Mouse (Mus musculus): ENCODE results near the gene Kcnk1. TPM values are rescaled to one million over a fixed set of nuclear protein-coding genes. Genes with fewer than 3 reads are reported as not detected.

Kcnk1 gene
- total RNA-seq, 4 experiments from 2014 or later = 0.27 to 1.6 (median 0.78) TPM

GRCm38 (mm10) chr8:126045751-126046150, 50.8 kb downstream of the Kcnk1 start:
- no peak for DNase-seq (ENCODE audit: low spot score)

- no peak for DNase-seq (ENCODE audit: low spot score)
Measured at GRCm38 (mm10) chr8:126053911-126054310, 58.9 kb downstream of the Kcnk1 start.

GRCm38 (mm10) chr8:126058876-126059275, 63.9 kb downstream of the Kcnk1 start:
- DNase-seq (ENCODE audit: low spot score) = no peak

- no peak for DNase-seq (ENCODE audit: low spot score)
Measured at GRCm38 (mm10) chr8:126062844-126063243, 67.9 kb downstream of the Kcnk1 start.

GRCm38 (mm10) chr8:126063832-126064409, 69.0 kb downstream of the Kcnk1 start:
- DNase-seq (ENCODE audit: low spot score) = no peak

GRCm38 (mm10) chr8:126064587-126065145, 69.7 kb downstream of the Kcnk1 start:
- DNase-seq (ENCODE audit: low spot score) = no peak

- DNase-seq (ENCODE audit: low spot score) = no peak
Measured at GRCm38 (mm10) chr8:126067306-126067705, 72.3 kb downstream of the Kcnk1 start.

GRCm38 (mm10) chr8:126068136-126068535, 73.2 kb downstream of the Kcnk1 start:
- no peak for DNase-seq (ENCODE audit: low spot score)

- no peak for DNase-seq (ENCODE audit: low spot score)
Measured at GRCm38 (mm10) chr8:126072678-126073077, 77.7 kb downstream of the Kcnk1 start.

GRCm38 (mm10) chr8:126073141-126073740, 78.3 kb downstream of the Kcnk1 start:
- DNase-seq (ENCODE audit: low spot score) = no peak

GRCm38 (mm10) chr8:126074111-126074510, 79.1 kb downstream of the Kcnk1 start:
- DNase-seq (ENCODE audit: low spot score) = no peak

- peak; percentile 27 for DNase-seq (ENCODE audit: low spot score)
Measured at GRCm38 (mm10) chr8:126075400-126075799, 80.4 kb downstream of the Kcnk1 start.

Other genes starting within 250 kb of the Kcnk1 start
- gene Pcnx2, start 96.9 kb upstream of the Kcnk1 start, total RNA-seq (2022) = under 1 TPM; 0.49 to 0.90 (median 0.64) TPM
- gene Map3k21, start 84.7 kb upstream of the Kcnk1 start, total RNA-seq (2022) = 1 to 10 TPM in 3 of 4 experiments, under 1 TPM in 1; 0.78 to 2.1 (median 1.2) TPM

Data from heart, adult 8-10 months (tissue).